Mouse (Mus musculus) erythroblast, embryonic 14.5 days (primary cell): ENCODE results near the gene Dlgap4.

Source experiments
- GATA1 ChIP-seq: IDR thresholded peaks from 2 replicates; pipeline ENCODE4 v1.6.1; 2012; ENCODE audit warnings: low read length, inconsistent platforms, mixed read lengths
- TAL1 ChIP-seq: IDR thresholded peaks from 3 replicates; pipeline ENCODE4 v1.6.1; 2012; ENCODE audit warnings: low read length, inconsistent platforms, mixed read lengths

GRCm38 (mm10) chr2:156743248-156743647 is 129.7 kb downstream of the Dlgap4 start:
- no peak for TF ChIP-seq GATA1
- no peak for TF ChIP-seq TAL1
